Comparison of ENCODE assay signal across 29 mouse cellular contexts in the genomic region with DNA sequence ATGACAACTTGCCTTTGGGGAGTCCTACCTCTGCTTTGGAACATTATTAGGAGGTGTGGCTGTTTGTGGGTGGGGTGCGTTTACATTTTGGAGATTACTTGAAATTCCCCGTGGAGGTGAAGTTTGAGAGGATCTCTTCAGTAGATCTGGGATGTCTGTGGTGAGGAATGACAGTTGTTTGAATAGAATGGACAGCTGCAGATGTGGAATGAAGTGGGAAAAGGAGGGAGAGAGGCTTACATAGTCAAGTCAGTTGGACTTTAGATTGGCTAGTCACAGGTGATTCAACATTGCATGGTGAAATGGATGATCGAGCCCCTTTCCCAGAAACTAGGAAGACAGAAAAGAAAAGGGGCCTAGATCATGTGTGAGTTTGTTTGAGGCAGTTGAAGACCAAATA. TPM values are rescaled to one million over a fixed set of nuclear protein-coding genes. Genes with fewer than 3 reads are reported as not detected.
DNase-seq lines count a peak whose midpoint lies in the region; ATAC-seq and TF ChIP-seq lines count a peak whose summit lies in the region.
"Had no signal": no experiment of that assay in that cellular context is flagged by ENCODE, and none has a peak within 500 bp of the region (broad histone marks: within the 10 kb centered on the region; RNA-seq: fewer than 3 reads in every experiment).

No protein-coding gene starts in this region.

- ATAC-seq in G1E (ENCODE audit: extremely low read depth, insufficient number of reproducible peaks, low FRiP score, poor library complexity, severe bottlenecking) = no peak
- ATAC-seq in liver, embryonic 12.5 days = no peak
- no peak for ATAC-seq in liver, postnatal 0 days
- no peak for ATAC-seq in forebrain, embryonic 11.5 days (replicated peaks; ENCODE audit: low FRiP score)
- ATAC-seq: midbrain, embryonic 15.5 days; Patski had no signal

- H3K9me3 ChIP-seq in heart, embryonic 10.5 days = no peaks in the 10 kb centered on the region
- no peaks in the 10 kb centered on the region for H3K9me3 ChIP-seq in G1E (replicated peaks)
- no peaks in the 10 kb centered on the region for H3K9me3 ChIP-seq in liver, embryonic 12.5 days (replicated peaks)
- H3K9me3 ChIP-seq in liver, postnatal 0 days (ENCODE audit: low read length) = no peaks in the 10 kb centered on the region
- no peaks in the 10 kb centered on the region for H3K9me3 ChIP-seq in forebrain, embryonic 11.5 days (ENCODE audit: control insufficient read depth, low read length)
- H3K9me3 ChIP-seq: forebrain, embryonic 10.5 days; heart, embryonic 15.5 days; hindbrain, embryonic 13.5 days; midbrain, embryonic 10.5 days; midbrain, embryonic 15.5 days; neural tube, embryonic 12.5 days had no signal

- intact Hi-C loops in heart, postnatal 10 days (cut with DNase I) = no loop called here

- peak overlapping the region; percentile 73 for H3K4me2 ChIP-seq in liver, embryonic 12.5 days
- H3K4me2 ChIP-seq in liver, postnatal 0 days (ENCODE audit: low read depth, low read length) = peak overlapping the region; percentile 60
- H3K4me2 ChIP-seq in forebrain, embryonic 11.5 days (ENCODE audit: low read depth, low read length, severe bottlenecking) = no peak overlapping the region
- H3K4me2 ChIP-seq: heart, embryonic 15.5 days; hindbrain, embryonic 13.5 days; midbrain, embryonic 15.5 days; neural tube, embryonic 12.5 days had no signal

- no peaks in the 10 kb centered on the region for H3K27me3 ChIP-seq in heart, embryonic 10.5 days (ENCODE audit: insufficient read depth, poor library complexity, severe bottlenecking)
- no peaks in the 10 kb centered on the region for H3K27me3 ChIP-seq in G1E (ENCODE audit: insufficient read depth, low read length)
- H3K27me3 ChIP-seq in liver, embryonic 12.5 days (replicated peaks) = no peaks in the 10 kb centered on the region
- H3K27me3 ChIP-seq in liver, postnatal 0 days (ENCODE audit: insufficient read depth, low read length) = no peaks in the 10 kb centered on the region
- no peaks in the 10 kb centered on the region for H3K27me3 ChIP-seq in forebrain, embryonic 11.5 days (ENCODE audit: control insufficient read depth, insufficient read depth, low read length)
- H3K27me3 ChIP-seq: CH12.LX; heart, embryonic 15.5 days; hindbrain, embryonic 13.5 days; midbrain, embryonic 15.5 days; neural tube, embryonic 12.5 days; Patski had no signal

- no peak for DNase-seq in heart, embryonic 10.5 days (ENCODE audit: low spot score)
- no peak for DNase-seq in heart, postnatal 10 days
- no peak for DNase-seq in G1E (ENCODE audit: low spot score)
- no peak for DNase-seq in liver, postnatal 0 days
- DNase-seq in neural tube, embryonic 10.5 days (ENCODE audit: extremely low spot score, low spot score) = no peak
- DNase-seq in forebrain, embryonic 11.5 days (ENCODE audit: low spot score) = no peak
- DNase-seq: adrenal gland, postnatal 10 days; cerebellum, adult 11 months; cerebellum, adult 9-10 months; cerebellum, postnatal 36 days; gastrocnemius, postnatal 36 days; heart, adult 18-20 months; heart, postnatal 4 days; kidney, adult 11 months; kidney, postnatal 14 days; layer of hippocampus, adult 9-11 months; right cerebral cortex, adult 18-20 months; spleen, adult 18-20 months; thymus, postnatal 14 days had no signal

- H3K9ac ChIP-seq in liver, embryonic 12.5 days = peak overlapping the region; percentile 63; the same call in 1 of the 2 replicates
- no peak overlapping the region for H3K9ac ChIP-seq in liver, postnatal 0 days (replicated peaks)
- no peak overlapping the region for H3K9ac ChIP-seq in forebrain, embryonic 11.5 days (ENCODE audit: low read length)
- H3K9ac ChIP-seq: heart, embryonic 15.5 days; hindbrain, embryonic 13.5 days; midbrain, embryonic 15.5 days; neural tube, embryonic 12.5 days had no signal

- H3K4me3 ChIP-seq in heart, embryonic 10.5 days = no peak overlapping the region
- peak overlapping the region; percentile 69; the same call in 1 of the 2 replicates for H3K4me3 ChIP-seq in G1E (ENCODE audit: low read depth, low read length)
- H3K4me3 ChIP-seq in liver, embryonic 12.5 days = peak overlapping the region; percentile 24; the same call in 1 of the 2 replicates
- H3K4me3 ChIP-seq in liver, postnatal 0 days (ENCODE audit: low read depth, low read length) = no peak overlapping the region
- H3K4me3 ChIP-seq in forebrain, embryonic 11.5 days (ENCODE audit: low read depth, low read length) = no peak overlapping the region
- H3K4me3 ChIP-seq: forebrain, embryonic 10.5 days; heart, embryonic 15.5 days; hindbrain, embryonic 13.5 days; midbrain, embryonic 15.5 days; neural tube, embryonic 12.5 days had no signal

- no peak for TF ChIP-seq EP300 in liver, postnatal 0 days (IDR thresholded peaks at IDR 0.05; ENCODE audit: low read depth)

- TF ChIP-seq CTCF in G1E (IDR thresholded peaks at IDR 0.05; ENCODE audit: low read depth, low read length) = no peak
- TF ChIP-seq CTCF in liver, postnatal 0 days (IDR thresholded peaks at IDR 0.05; ENCODE audit: low read depth) = no peak

- 0 out of 2 replicates have a peak overlapping the region, but pooled peaks have one; percentile 6 for H3K27ac ChIP-seq in heart, embryonic 10.5 days
- H3K27ac ChIP-seq in liver, embryonic 12.5 days = peak overlapping the region; percentile 96
- peak overlapping the region; percentile 69; the same call in 1 of the 2 replicates for H3K27ac ChIP-seq in liver, postnatal 0 days (ENCODE audit: low read depth)
- no peak overlapping the region for H3K27ac ChIP-seq in forebrain, embryonic 11.5 days (ENCODE audit: low read depth, low read length)
- H3K27ac ChIP-seq: hindbrain, embryonic 13.5 days; macrophage; midbrain, embryonic 15.5 days; neural tube, embryonic 12.5 days had no signal

- no peaks in the 10 kb centered on the region for H3K36me3 ChIP-seq in heart, embryonic 10.5 days
- H3K36me3 ChIP-seq in G1E (replicated peaks) = peaks cover 75% of the 10 kb centered on the region
- peaks cover 49% of the 10 kb centered on the region for H3K36me3 ChIP-seq in liver, embryonic 12.5 days
- 0 out of 2 replicates have a peak, but pooled peaks cover 6% of the 10 kb centered on the region for H3K36me3 ChIP-seq in liver, postnatal 0 days (replicated peaks; ENCODE audit: insufficient read depth, low read length)
- H3K36me3 ChIP-seq in forebrain, embryonic 11.5 days (ENCODE audit: control insufficient read depth, insufficient read depth, low read length) = no peaks in the 10 kb centered on the region; the same call in 1 of the 2 replicates
- H3K36me3 ChIP-seq: heart, embryonic 15.5 days; midbrain, embryonic 15.5 days had no signal

- H3K4me1 ChIP-seq in heart, embryonic 10.5 days = peaks cover 44% of the 10 kb centered on the region
- H3K4me1 ChIP-seq in G1E (ENCODE audit: insufficient read depth, low read depth, low read length) = peaks cover 96% of the 10 kb centered on the region
- H3K4me1 ChIP-seq in liver, embryonic 12.5 days = peaks cover 100% of the 10 kb centered on the region
- H3K4me1 ChIP-seq in liver, postnatal 0 days (ENCODE audit: insufficient read depth) = peaks cover 47% of the 10 kb centered on the region
- H3K4me1 ChIP-seq in forebrain, embryonic 11.5 days (replicated peaks; ENCODE audit: control insufficient read depth, insufficient read depth, low read length) = no peaks in the 10 kb centered on the region
- H3K4me1 ChIP-seq: neural tube, embryonic 12.5 days had no signal

- WGBS in heart, embryonic 10.5 days = 72% methylated on average over 3 of the region's 3 CpGs
- WGBS in liver, embryonic 12.5 days (ENCODE audit: insufficient replicate concordance) = 45% methylated on average over 3 of the region's 3 CpGs
- WGBS in liver, postnatal 0 days (ENCODE audit: insufficient replicate concordance) = 47% methylated on average over 3 of the region's 3 CpGs
- 93% methylated on average over 3 of the region's 3 CpGs for WGBS in forebrain, embryonic 11.5 days

RNA-seq across cellular contexts. Expression of gene St3gal2, which starts 12.7 kb away (rescaled TPM):
- 23.2 and 30.2 TPM in 2 replicates for polyA plus RNA-seq in heart, embryonic 10.5 days (2016; fragmentation: Nextera tagmentation; extraction: Ambion mirVana)
- 10 to 100 TPM; 34.4 to 45.3 TPM for total RNA-seq in heart, postnatal 10 days (2021)
- total RNA-seq in G1E (2014; fragmentation: Nextera tagmentation) (94.4 and 95.8 TPM in 2 replicates), G1E (2017) (22.8 and 23.1 TPM in 2 replicates)
- polyA plus RNA-seq in G1E (2012) = 115 and 124 TPM in 2 replicates
- polyA plus RNA-seq in liver, embryonic 12.5 days (2016; fragmentation: Nextera tagmentation; extraction: Ambion mirVana) = 36.7 and 40.3 TPM in 2 replicates
- polyA plus RNA-seq in liver, postnatal 0 days (2015; fragmentation: Nextera tagmentation; extraction: Ambion mirVana) = 8.1 and 10.1 TPM in 2 replicates
- polyA plus RNA-seq in forebrain, embryonic 11.5 days (2014; fragmentation: Nextera tagmentation; extraction: Ambion mirVana) = 16.0 and 16.5 TPM in 2 replicates

RNA-seq across cellular contexts. Expression of gene Fuk, which starts 30.2 kb away (rescaled TPM):
- 10.4 and 11.2 TPM in 2 replicates for polyA plus RNA-seq in heart, embryonic 10.5 days (2016; fragmentation: Nextera tagmentation; extraction: Ambion mirVana)
- 1 to 10 TPM; 6.8 to 8.6 TPM for total RNA-seq in heart, postnatal 10 days (2021)
- total RNA-seq in G1E (2014; fragmentation: Nextera tagmentation) = 6.8 and 7.1 TPM in 2 replicates
- 8.9 and 9.8 TPM in 2 replicates for total RNA-seq in G1E (2017)
- 15.6 and 17.5 TPM in 2 replicates for polyA plus RNA-seq in G1E (2012)
- polyA plus RNA-seq in liver, embryonic 12.5 days (2016; fragmentation: Nextera tagmentation; extraction: Ambion mirVana) = 5.1 and 5.7 TPM in 2 replicates
- polyA plus RNA-seq in liver, postnatal 0 days (2015; fragmentation: Nextera tagmentation; extraction: Ambion mirVana) = 1.9 and 2.2 TPM in 2 replicates
- 9.5 and 11.1 TPM in 2 replicates for polyA plus RNA-seq in forebrain, embryonic 11.5 days (2014; fragmentation: Nextera tagmentation; extraction: Ambion mirVana)

Comparison
In these comparisons a context has a peak if more than half of its experiments do, and no peak if none do; other contexts are left out.
1. H3K4me3 ChIP-seq: peak in G1E (single experiment) and liver, embryonic 12.5 days (single experiment); none in heart, embryonic 10.5 days (single experiment), liver, postnatal 0 days (single experiment) and forebrain, embryonic 11.5 days (single experiment).